Mouse (Mus musculus): ENCODE results near the gene Rhov.

- TF ChIP-seq CTCF (IDR thresholded peaks at IDR 0.05; ENCODE audit: control insufficient read depth, insufficient read depth, insufficient read length) = no peak
- no peak for TF ChIP-seq USF1 (IDR thresholded peaks at IDR 0.05; ENCODE audit: low read depth)
- TF ChIP-seq MYOD1 (IDR thresholded peaks at IDR 0.05; ENCODE audit: control insufficient read depth, insufficient read length, low read depth) = no peak
- no peak for TF ChIP-seq MAX (IDR thresholded peaks at IDR 0.05)
Observed at GRCm38 (mm10) chr2:119298839-119299238, 27.8 kb upstream of the Rhov start.
